Mouse (Mus musculus) c-Kit-positive CD71-positive TER-119-negative erythroid progenitor cells, embryonic 14.5 days (primary cell): ENCODE results near the gene C77080.

ENCODE experiments used
- DNase-seq: peaks from one replicate; pipeline ENCODE4 v3.0.0-alpha.2; 2013; ENCODE audit warnings: low read depth

The C77080 gene

GRCm38 (mm10) chr4:129261196-129261595, at the start of gene C77080:
Gene C77080 (minus strand): TSS chr4:129261404.
- DNase-seq, result no peak

DNA sequence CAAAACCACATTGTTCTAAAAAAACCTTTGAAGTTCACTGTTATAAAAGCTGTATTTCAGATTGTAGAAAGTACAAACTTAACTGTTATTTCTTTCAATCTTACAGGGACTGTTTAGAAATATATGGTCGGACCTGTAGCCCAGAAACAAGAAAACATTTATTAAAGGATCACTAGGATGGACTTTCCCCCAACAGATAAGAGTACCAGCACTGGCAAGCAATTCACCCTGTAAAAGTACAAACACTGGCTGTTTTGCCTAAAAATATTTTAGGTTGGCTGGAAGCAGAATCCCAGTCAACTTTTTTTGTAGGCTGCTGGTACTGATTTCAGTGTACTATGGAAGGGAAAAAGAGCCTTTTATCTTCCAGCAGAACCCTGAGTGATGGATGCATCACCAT, 46.7 kb upstream of the C77080 start:
- no peak for DNase-seq

DNA sequence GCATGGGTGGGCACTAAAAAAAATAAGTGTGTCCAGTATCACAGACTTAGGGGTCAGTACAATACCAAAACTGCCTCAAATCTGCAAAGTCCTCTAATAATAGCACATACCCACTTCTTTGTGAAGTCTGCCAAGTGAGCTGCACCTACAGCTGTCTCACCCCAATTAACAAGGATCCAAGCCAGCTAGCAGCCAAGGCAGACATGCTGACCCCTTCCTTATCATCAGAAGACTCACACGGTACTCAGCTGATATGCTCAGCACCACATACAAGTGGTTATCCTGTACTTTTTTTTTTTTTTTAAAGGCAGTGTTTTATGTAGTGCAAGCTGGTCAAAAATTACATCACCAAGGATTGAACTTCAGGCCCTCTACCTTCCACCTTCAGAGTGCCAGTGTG, 43.1 kb upstream of the C77080 start:
- DNase-seq, result peak; percentile 17

DNA sequence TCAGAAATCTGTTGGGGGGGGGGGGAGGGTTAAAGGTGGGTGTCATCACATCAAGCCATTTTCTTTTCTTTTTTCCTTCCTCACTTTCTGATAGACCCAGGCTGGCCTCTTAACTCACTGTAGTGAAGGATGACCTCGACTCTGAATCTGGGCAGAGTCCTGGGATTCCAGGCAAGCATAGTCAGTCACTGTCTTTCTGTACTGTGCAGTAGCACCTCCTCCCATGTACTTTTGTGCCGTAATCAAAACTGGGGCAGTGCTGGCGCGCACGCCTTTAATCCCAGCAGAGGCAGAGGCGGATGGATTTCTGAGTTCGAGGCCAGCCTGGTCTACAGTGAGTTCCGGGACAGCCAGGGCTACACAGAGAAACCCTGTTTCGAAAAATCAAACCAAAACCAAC, 42.6 kb upstream of the C77080 start:
- no peak for DNase-seq

- DNase-seq, result no peak
These were observed 42.2 kb upstream of the C77080 start for GRCm38 (mm10) chr4:129303401-129303800.

- DNase-seq, result no peak
These were observed 37.9 kb upstream of the C77080 start for GRCm38 (mm10) chr4:129299121-129299520.

GRCm38 (mm10) chr4:129297724-129298123, 36.5 kb upstream of the C77080 start:
- no peak for DNase-seq

- DNase-seq, result no peak
These were observed 34.9 kb upstream of the C77080 start for GRCm38 (mm10) chr4:129296066-129296465.

DNA sequence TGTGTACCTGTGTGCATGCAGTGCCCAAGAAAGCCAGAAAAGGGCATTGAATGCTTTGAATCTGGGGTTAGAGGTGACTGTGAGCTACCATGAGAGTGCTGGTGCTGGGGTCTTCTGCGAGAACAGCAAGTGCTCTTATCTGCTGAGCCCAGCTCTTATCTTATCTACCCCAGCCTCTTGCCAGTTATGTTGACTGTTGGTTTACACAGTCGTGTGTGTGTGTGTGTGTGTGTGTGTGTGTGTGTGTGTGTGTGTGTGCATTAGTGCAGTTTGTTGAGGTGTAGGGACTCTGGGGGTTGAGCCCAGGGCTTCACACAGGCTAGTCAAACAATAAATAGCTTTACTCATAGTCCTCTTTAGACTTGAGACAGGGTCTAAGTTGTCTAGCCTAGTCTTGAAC, 34.0 kb upstream of the C77080 start:
- DNase-seq, result peak; percentile 28

GRCm38 (mm10) chr4:129293702-129294101, 32.5 kb upstream of the C77080 start:
- no peak for DNase-seq

- DNase-seq, result no peak
These were observed 31.6 kb upstream of the C77080 start for GRCm38 (mm10) chr4:129292831-129293230.

GRCm38 (mm10) chr4:129289671-129290070, 28.5 kb upstream of the C77080 start:
- no peak for DNase-seq

DNA sequence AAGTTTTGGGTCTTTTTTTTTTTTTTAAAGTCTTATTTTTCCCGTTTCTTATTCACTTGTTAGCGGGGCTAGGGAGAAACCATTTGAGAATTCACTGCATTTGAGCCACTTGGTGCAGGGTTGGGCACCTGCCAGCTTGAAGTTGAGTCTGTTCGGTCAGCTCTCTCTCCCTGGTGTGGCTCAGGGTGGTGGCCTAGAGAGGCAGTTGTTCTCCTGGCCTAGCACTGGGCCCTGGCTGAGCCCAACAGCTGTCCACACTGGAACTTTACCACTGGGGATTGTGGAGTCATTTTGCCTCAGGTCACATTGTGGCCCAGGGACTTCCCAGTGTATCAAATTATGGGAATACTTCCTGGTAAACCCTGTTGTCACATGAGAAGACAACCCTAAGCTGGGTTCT, 26.9 kb upstream of the C77080 start:
- DNase-seq, result no peak

GRCm38 (mm10) chr4:129287472-129287981, 26.3 kb upstream of the C77080 start, which contains the start of gene Sync:
Gene Sync (plus strand): TSS chr4:129287617.
- DNase-seq, result no peak

DNA sequence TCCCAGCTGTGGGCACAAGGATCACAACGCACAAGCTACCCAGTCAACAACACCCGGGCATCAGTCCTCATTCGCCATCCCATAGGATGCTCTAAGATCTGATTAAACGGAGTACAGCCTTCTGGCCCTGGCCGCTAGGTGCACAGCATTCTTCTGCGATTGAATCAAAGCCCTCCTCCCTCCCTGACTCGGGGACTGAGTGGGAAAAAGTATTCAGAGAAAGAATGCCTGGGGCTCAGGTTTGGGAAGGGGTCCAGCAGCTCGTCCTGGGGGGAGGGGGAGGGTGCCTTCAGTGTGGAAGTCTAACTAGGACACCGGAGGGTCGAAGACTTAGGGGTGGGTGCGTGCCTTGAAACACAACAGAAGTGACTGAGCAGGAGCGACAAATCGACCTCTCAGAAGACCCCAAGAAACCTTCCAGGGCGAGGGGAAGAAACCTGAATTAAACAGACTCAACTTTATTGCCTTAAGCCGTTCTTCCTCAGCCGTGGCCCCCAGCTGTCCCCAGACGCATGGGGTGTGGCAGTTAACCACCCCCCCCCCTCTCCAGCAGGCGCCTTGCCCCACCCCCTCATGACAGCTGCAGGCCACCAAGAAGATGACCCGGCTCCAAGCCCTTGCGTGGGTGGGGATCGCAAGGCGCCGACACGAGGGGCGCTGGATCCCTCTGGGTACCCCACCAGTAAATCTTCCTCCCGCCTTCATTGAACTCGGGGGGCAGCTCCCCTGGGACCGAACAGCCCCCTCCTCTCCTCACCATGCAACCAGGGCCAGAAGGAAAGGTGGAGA, 25.7 kb upstream of the C77080 start:
- no peak for DNase-seq

DNA sequence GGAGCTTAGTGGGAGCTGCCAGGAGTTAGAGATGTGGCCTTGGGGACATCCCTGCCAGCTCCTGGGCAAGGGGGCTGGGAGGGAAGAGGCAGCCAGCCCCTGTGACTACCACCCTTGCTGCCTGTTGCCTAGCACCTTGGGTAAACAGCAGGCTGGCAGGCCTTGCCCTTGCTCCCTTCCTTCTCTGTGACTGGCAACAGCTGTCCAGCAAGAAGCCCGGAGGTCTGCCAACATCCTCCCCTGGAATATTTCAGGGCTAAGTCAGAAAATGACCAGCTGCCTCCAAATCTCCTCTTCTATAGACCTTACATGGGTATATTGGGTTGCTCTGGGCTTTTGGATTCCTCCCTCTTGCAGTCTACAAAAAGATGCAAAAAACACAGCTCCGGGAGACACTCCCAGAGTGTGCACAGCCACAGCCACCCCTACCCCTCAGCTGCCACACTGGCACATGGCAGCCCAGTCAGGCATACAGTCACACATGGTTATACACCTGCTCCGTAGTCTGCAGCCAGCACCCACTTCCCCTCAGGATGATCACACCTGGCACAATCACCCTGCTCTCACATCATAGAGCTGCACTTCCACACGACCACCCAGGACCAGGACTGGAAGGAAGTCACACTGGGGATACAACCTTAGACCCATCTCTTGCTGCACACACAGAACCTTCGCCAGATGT, 24.9 kb upstream of the C77080 start:
- no peak for DNase-seq

DNA sequence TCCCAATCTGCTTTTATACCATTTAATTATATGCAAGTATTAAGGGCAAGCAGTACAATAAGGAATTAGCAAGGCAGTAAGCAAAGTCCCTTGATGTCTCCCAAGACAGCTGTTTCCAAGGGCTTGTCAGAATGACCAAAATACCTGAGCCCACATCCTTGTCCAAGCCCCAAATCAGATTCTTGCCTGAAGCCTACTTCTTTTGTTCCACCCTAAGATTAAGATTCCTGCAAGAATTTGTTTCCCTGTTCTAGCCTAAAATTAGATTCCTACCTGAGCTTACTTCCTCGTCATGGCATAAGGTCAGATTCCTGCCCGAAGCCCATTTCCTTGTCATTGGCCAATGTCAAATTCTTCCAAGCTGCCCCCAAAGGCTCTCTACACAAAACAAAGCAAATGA, 23.5 kb upstream of the C77080 start:
- no peak for DNase-seq

DNA sequence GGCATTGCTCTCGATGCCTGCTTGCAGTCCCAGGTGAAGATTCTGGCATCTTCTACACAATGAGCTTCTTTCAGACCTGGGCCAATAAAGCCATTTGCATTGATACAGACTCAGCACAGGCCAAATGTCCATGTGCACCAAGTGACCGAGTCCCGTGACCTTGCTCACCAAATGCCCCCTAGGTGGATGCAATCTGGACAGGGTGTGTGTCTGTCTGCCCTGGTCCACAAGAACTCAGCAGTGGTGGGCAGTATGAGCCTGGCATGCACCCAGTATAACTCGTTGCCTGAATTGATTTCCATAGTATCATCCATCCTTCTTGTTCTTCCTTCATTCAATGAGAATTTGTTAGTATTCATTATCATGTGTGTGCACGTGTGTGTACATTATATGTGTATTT, 22.0 kb upstream of the C77080 start:
- no peak for DNase-seq

- DNase-seq, result no peak
These were observed 21.6 kb upstream of the C77080 start for GRCm38 (mm10) chr4:129282786-129283185.

DNA sequence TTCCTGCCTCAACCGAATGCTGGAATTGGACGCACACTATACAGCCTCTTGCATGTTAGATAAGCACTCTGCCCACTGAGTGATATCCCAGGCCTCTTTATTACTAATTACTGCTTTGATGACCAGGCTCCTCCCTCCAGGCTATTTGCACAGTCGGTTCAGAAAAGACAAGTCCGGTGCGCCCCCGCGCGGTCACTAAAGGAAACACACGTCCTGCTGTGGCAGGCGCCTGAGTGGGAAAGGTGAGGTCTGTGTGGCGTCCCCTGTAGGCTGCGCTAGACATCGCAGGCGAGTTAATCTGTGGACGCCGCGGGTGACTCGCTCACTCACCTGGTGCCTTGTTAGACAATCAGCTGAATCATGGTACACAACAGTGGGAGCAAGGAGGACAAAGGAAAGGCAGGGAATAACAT, 15.3 kb upstream of the C77080 start:
- DNase-seq, result peak; percentile 95

DNA sequence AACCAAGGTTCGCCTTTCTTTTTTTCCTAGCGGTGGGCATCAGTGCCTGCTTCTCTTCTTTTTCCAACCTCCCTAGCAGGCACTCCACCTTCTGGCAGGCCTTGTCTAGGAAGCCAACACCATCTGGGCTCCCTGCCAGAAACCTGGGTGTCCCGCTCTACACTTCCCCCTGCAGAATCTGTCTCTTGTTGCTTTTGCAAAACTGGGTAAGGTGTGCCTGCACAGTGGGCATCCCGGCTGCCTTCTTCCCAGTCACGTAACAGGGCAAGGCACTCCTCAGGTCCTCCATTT, 11.5 kb upstream of the C77080 start:
- no peak for DNase-seq

DNA sequence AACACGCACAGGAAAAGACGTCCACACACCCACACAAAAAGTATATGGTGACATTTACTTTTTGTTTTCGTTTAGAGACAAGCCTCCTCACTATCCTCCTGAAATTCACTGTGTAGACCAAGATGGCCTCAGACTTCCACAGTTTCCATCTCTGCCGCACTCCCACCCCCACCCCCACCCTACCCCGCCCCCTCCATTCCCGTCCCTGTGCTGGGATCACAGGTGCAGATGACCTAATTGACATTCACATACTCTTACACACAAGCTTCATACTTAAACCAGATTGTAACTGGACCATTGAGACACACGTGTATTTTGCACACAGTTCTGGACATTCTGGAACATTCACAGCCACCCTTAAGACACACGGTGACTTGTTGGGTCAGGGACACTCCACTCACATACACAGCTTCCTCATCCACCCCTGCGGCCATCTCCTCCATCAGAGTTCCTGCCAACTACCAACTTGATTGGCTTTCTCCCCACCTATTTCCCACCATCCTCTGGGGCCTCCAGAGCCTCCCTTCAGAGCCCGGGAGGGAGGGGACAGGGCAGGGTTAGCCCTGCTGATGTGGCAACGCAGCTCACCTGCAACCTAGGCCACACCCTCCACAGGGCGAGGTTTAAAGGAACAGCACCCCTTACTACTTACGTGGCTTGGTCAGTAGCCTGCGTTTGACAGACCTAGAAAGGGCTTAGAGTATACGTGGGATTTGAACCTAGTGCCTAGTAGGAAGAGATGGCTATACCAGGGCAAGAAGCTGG, 11.0 kb upstream of the C77080 start:
- no peak for DNase-seq

GRCm38 (mm10) chr4:129268698-129269097, 7.5 kb upstream of the C77080 start:
- DNase-seq, result no peak
